Mouse (Mus musculus) liver, postnatal 0 days (tissue): ENCODE data around the gene Hmgcll1. TPM values are rescaled to one million over a fixed set of nuclear protein-coding genes. Genes with fewer than 3 reads are reported as not detected.

Source experiments
- ATAC-seq: fragments of 200-750 bp; cut with Nextera tagmentation; 2 replicates; pipeline ENCODE4 v1.8.0; 2017; ENCODE audit warnings: mild to moderate bottlenecking, moderate library complexity
- DNase-seq: peaks from one replicate; pipeline ENCODE4 v3.0.0-alpha.2; 2016
- H3K27ac ChIP-seq: fragments of 300-500 bp; sonication (generic); 2 replicates; pipeline ENCODE4 v1.5.1; 2014; ENCODE audit warnings: antibody characterized with exemption, moderate library complexity, mild to moderate bottlenecking, low read depth
- H3K27me3 ChIP-seq: fragments of 300-500 bp; sonication (generic); 2 replicates; pipeline ENCODE4 v1.6.1; 2014; ENCODE audit warnings: low read length, control low read depth, mixed read lengths; ENCODE audit not compliant: insufficient read depth
- H3K36me3 ChIP-seq: fragments of 300-500 bp; sonication (generic); replicated peaks from 2 replicates; pipeline ENCODE4 v1.6.1; 2014; ENCODE audit warnings: mild to moderate bottlenecking, control low read depth, low read length, moderate library complexity, mixed read lengths; ENCODE audit not compliant: insufficient read depth
- H3K4me1 ChIP-seq: fragments of 300-500 bp; sonication (generic); 2 replicates; pipeline ENCODE4 v1.6.1; 2014; ENCODE audit warnings: antibody characterized with exemption, mild to moderate bottlenecking, control low read depth; ENCODE audit not compliant: insufficient read depth
- H3K4me2 ChIP-seq: fragments of 300-500 bp; sonication (generic); 2 replicates; pipeline ENCODE4 v1.6.1; 2014; ENCODE audit warnings: low read depth, mild to moderate bottlenecking, low read length, moderate library complexity, mixed read lengths
- H3K4me3 ChIP-seq: fragments of 300-500 bp; sonication (generic); 2 replicates; pipeline ENCODE4 v1.5.1; 2014; ENCODE audit warnings: low read depth, low read length
- H3K9ac ChIP-seq: fragments of 300-500 bp; sonication (generic); replicated peaks from 2 replicates; pipeline ENCODE4 v1.6.1; 2014; ENCODE audit warnings: mild to moderate bottlenecking, moderate library complexity
- H3K9me3 ChIP-seq: fragments of 300-500 bp; sonication (generic); 2 replicates; pipeline ENCODE4 v1.6.1; 2016; ENCODE audit warnings: mild to moderate bottlenecking, control low read depth, low read length, mixed read lengths
- CTCF ChIP-seq: sonication (generic); IDR thresholded peaks from 2 replicates; pipeline ENCODE4 v1.5.1; 2016; ENCODE audit warnings: antibody characterized with exemption, low read depth
- EP300 ChIP-seq: IDR thresholded peaks from 2 replicates; pipeline ENCODE4 v1.6.1; 2016; ENCODE audit warnings: antibody characterized with exemption, low read depth, mild to moderate bottlenecking
- WGBS: fragments of 180-500 bp; shearing (Covaris S2); extraction: QIAGEN DNeasy Blood & Tissue Kit; methylation state at CpG from one replicate; pipeline ENCODE4 v1.1.7; 2014; ENCODE audit not compliant: insufficient replicate concordance; 5-methylcytosine and 5-hydroxymethylcytosine counted together
- polyA plus RNA-seq: library from polyadenylated mRNA; unstranded; fragments of >200 nt; fragmentation: Nextera tagmentation; extraction: Ambion mirVana; gene quantifications from 2 replicates; pipeline ENCODE4 v1.2.1, GENCODE M21; 2015

The Hmgcll1 gene
- polyA plus RNA-seq, 1 experiment from 2014 or later: 0.35 TPM

GRCm38 (mm10) chr9:76000876-76001858 lies 13.5 kb upstream of the Hmgcll1 start:
- Histone ChIP-seq H3K27ac (no peak overlapping the region), H3K27me3 (no peaks in the 10 kb centered on the region), H3K4me2 (no peak overlapping the region), H3K4me3 (no peak overlapping the region), H3K36me3 (no peaks in the 10 kb centered on the region), H3K9me3 (no peaks in the 10 kb centered on the region), H3K4me1 (0 out of 2 replicates have a peak, but pooled peaks cover 2% of the 10 kb centered on the region), H3K9ac (no peak overlapping the region)
- 69% methylated on average over 10 of the region's 10 CpGs for WGBS
- DNase-seq (no peak), ATAC-seq (0 out of 2 replicates have a peak, but pooled peaks have one; percentile 19)
- peak; percentile 45 for TF ChIP-seq EP300
- TF ChIP-seq CTCF: no peak

GRCm38 (mm10) chr9:76003066-76003465 lies 11.6 kb upstream of the Hmgcll1 start:
- DNase-seq: no peak
- Histone ChIP-seq H3K9me3 (no peaks in the 10 kb centered on the region), H3K27me3 (no peaks in the 10 kb centered on the region), H3K4me1 (0 out of 2 replicates have a peak, but pooled peaks cover 2% of the 10 kb centered on the region), H3K36me3 (no peaks in the 10 kb centered on the region), H3K9ac (no peak overlapping the region), H3K4me2 (no peak overlapping the region), H3K4me3 (no peak overlapping the region), H3K27ac (no peak overlapping the region)
- no peak for ATAC-seq
- no peak for TF ChIP-seq CTCF
- TF ChIP-seq EP300: no peak
- WGBS: 83% methylated on average over 3 of the region's 3 CpGs

GRCm38 (mm10) chr9:76003637-76004036 lies 11.0 kb upstream of the Hmgcll1 start:
- ATAC-seq (no peak), DNase-seq (no peak)
- Histone ChIP-seq H3K4me3 (no peak overlapping the region), H3K27ac (no peak overlapping the region), H3K9me3 (no peaks in the 10 kb centered on the region), H3K4me1 (0 out of 2 replicates have a peak, but pooled peaks cover 2% of the 10 kb centered on the region), H3K9ac (no peak overlapping the region), H3K4me2 (no peak overlapping the region), H3K27me3 (no peaks in the 10 kb centered on the region), H3K36me3 (no peaks in the 10 kb centered on the region)
- TF ChIP-seq EP300: no peak
- TF ChIP-seq CTCF: no peak
- WGBS: 61% methylated on average over 6 of the region's 6 CpGs

GRCm38 (mm10) chr9:76007342-76007970 lies 7.2 kb upstream of the Hmgcll1 start:
- H3K4me3 ChIP-seq: no peak overlapping the region
- TF ChIP-seq CTCF (no peak), EP300 (no peak)
- H3K27ac ChIP-seq: no peak overlapping the region
- WGBS: 39% methylated on average over 6 of the region's 6 CpGs
- DNase-seq (no peak), ATAC-seq (no peak)
- no peak overlapping the region for H3K4me2 ChIP-seq
- H3K9me3 ChIP-seq: no peaks in the 10 kb centered on the region
- H3K27me3 ChIP-seq: no peaks in the 10 kb centered on the region
- no peak overlapping the region for H3K9ac ChIP-seq
- H3K4me1 ChIP-seq: no peaks in the 10 kb centered on the region
- no peaks in the 10 kb centered on the region for H3K36me3 ChIP-seq

GRCm38 (mm10) chr9:76013789-76014188 lies 866 bp upstream of the Hmgcll1 start:
- ATAC-seq (no peak), DNase-seq (no peak)
- WGBS: 55% methylated on average over 6 of the region's 6 CpGs

DNA sequence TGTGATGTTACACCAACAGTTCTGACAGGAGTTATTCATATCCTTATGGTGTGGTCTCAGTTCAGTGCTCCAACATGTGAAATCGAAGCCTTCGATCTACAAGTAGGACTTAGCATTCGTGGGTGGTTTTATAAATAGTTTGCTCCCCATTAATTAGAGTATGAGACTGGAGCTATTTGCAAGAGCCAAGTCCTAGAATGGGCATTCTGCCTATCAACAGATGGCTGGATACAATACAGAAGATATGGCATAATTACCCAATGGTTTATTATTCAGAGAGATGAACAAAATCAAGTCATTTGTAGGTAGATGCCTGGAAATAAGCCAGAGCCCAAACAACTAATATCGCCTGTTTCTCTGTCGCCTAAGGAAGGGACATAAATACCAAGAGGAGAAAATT lies 1.3 kb downstream of the Hmgcll1 start:
- DNase-seq (no peak), ATAC-seq (no peak)
- Histone ChIP-seq H3K27me3 (no peaks in the 10 kb centered on the region), H3K4me3 (no peak overlapping the region), H3K4me1 (peaks cover 8% of the 10 kb centered on the region; the same call in 1 of the 2 replicates), H3K4me2 (no peak overlapping the region), H3K27ac (no peak overlapping the region), H3K36me3 (no peaks in the 10 kb centered on the region), H3K9ac (no peak overlapping the region), H3K9me3 (no peaks in the 10 kb centered on the region)
- TF ChIP-seq CTCF (no peak), EP300 (no peak)
- WGBS: 80% methylated on average over 5 of the region's 5 CpGs

More at GRCm38 (mm10) chr9:76013789-76014188, 866 bp upstream of the Hmgcll1 start:
- H3K9ac ChIP-seq: no peak overlapping the region
- H3K4me3 ChIP-seq: no peak overlapping the region
- no peaks in the 10 kb centered on the region for H3K9me3 ChIP-seq
- no peak overlapping the region for H3K27ac ChIP-seq
- no peak overlapping the region for H3K4me2 ChIP-seq
- TF ChIP-seq EP300: no peak
- TF ChIP-seq CTCF: no peak
- H3K27me3 ChIP-seq: no peaks in the 10 kb centered on the region
- no peaks in the 10 kb centered on the region for H3K36me3 ChIP-seq
- H3K4me1 ChIP-seq: peaks cover 8% of the 10 kb centered on the region; the same call in 1 of the 2 replicates
